Mouse (Mus musculus): ENCODE measurements at regions not wholly inside any gene's neighbourhood (a gene's known extent, or its start where the extent isn't known, plus 50 kb on each side); places are given as distances from the start of the nearest gene placed in this dataset.

DNA sequence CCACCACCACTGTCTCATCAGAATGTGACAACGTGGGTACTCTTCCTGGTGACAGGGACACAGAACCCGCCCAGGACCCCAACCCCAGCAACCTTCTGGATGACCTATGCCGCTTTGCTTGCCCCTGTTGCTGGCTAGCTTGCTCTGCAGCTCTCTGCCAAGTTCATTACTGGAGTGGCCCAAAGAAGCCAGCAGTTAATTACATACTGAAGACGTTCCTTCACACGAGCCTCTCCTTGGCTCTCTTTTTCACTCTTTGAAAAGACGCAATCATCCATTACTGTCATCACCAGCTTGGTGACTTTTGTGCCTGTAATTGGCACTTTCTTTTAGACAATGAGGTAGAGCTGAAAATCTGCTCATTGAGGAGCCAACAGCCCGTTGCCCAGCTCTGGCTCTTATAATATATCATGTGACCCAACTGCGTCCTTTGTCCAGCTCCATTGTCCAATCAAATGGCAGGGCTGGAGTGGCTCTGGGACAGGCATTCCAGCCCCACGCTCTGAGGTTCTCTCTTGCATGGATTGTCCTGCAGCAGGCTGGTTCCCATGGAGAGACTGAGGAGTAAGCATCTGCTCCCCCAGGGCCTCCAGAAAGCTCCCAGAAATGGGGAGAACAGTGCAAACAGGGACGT, 274.4 kb upstream of the Gm10131 start:
- no peak for DNase-seq (ENCODE audit: low spot score in 2 of 2)

DNA sequence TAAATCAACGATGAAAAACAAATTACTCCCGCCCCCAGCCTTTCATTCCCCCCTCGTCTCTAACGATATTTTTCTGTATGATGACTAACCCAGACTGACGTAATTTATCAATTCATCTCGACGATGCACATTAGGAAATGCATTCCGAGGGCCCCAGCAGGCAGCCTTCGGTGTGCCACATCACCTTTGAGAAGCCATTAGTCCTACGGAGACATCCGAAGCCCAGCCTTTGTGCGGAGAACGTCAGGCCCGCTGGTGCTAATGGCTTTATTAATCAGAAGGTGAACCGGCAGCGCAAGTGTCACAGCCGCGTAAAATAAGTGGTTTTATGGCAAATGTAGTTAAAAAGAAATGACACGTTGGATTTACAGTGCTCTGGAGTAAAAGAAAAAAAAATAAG, 269.1 kb upstream of the Gm10131 start:
- DNase-seq (ENCODE audit: low spot score in 2 of 2) = no peak

GRCm38 (mm10) chr8:34377154-34377553, 265.6 kb upstream of the Gm10131 start:
- DNase-seq (ENCODE audit: low spot score in 2 of 2) = no peak

DNA sequence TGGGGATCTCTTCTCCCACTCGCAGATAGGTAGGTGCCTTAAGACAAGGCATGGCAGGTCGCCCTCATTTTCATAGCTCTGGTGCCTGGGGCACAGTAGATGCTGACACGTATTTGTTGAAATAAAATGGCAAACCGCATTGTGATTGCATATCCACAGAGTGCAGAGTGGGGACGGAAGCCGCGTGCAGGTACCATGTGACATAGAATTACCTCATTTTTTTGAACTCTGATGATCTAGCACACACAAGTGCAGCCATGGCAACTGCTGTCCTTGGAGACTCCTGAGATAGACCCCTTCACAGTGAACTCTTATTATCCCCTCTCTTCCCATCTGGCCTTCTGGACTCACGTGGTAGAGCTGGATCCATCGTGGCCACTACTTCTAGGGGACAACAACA, 262.7 kb upstream of the Gm10131 start:
- no peak for DNase-seq (ENCODE audit: low spot score in 2 of 2)

GRCm38 (mm10) chr8:34372666-34372980, 261.1 kb upstream of the Gm10131 start:
- DNase-seq (ENCODE audit: low spot score in 2 of 2) = no peak

DNA sequence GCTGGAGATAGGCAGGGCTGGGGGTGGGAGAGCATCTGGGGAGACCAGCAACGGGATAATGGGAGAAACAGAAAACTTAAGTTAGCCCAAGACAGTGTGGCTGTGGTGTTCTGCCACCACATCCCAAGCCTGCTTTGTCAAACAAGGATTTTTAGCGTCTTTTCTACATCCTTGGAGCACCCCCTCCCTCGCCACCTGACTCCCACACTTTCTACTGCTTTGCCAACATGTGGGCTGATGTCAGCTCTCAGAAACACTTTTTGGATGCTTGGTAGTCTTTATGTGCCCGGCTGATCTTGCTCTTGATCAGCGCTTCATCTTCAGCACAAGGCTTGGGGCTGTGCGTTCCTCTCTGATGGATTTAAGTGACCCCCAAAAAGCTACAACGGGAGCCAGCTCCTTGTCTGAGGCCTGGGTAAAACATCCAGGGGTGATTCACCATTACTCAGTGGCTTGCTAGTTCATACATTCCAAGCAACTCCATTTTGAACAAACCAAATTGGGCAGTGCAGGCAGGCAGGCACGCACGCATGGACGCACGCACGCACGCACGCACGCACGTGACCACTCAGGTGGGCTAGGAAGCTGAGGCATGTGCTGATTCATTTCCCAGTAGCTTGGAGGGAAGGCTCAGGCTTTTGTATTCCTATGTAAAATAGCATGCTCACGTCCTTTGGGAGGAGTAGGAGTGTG, 260.6 kb upstream of the Gm10131 start:
- DNase-seq (ENCODE audit: low spot score in 2 of 2) = peak; percentile 79

DNA sequence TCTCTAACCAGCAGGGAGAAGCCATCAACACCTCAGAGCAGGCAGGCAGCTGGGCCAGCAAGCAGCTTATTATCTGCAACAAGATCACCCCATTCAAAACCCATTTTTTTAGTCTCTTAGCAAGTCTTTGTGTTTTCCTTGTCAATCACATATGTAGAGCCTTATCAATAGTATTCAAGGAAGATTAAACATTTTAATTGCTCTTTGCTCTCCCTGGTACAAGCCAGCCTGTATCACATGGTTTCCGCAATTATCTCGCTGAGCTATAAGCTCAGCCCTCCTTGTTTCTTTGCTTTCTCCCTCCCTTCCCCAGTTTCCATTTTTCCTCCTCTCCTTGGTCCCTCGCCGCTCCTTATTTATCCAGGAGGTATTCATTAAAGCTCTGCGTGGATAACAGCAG, 259.9 kb upstream of the Gm10131 start:
- DNase-seq (ENCODE audit: low spot score in 2 of 2) = no peak

DNA sequence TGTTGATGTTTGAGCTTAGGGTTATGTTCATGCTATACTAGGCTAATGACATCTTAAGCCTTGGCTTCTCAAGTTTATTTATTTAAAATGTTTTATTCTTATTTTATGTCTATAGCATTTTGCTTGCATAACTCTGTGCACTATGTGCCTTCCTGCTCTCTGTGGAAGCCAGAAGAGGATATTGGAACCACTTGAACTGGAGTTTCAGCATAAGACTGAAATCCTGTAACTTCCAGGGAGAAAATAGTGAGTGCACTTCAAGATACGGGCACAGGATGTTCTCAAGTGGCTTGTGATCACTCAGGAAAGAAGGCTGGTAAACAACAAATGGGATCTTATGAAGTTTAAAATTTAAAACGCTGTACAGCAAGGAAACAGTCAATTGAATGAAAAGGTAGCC, 257.0 kb upstream of the Gm10131 start:
- DNase-seq (ENCODE audit: low spot score in 2 of 2) = no peak

GRCm38 (mm10) chr8:34364446-34365035, 253.0 kb upstream of the Gm10131 start:
- no peak for DNase-seq (ENCODE audit: low spot score in 2 of 2)

DNA sequence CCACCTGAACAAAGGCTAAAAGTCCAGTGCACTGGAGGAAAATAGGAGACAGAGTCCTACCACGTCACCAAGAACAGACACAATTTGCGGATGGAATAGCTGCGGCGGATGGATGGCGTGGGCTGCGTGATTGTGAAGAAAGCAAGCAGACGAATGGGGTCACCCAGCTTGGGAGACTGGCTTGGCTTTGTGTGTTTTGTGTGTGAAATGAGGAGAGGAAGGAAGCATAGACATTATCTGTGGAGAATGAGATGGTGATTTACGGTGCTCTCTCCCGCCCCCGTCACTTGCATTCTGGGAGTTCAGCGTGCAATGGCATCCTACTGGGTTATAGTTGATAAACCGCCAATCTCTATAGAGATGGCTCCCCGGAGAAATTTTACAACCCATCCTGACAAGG, 252.1 kb upstream of the Gm10131 start:
- DNase-seq (ENCODE audit: low spot score in 2 of 2) = no peak

GRCm38 (mm10) chr8:34363131-34363530, 251.6 kb upstream of the Gm10131 start:
- DNase-seq (ENCODE audit: low spot score in 2 of 2) = no peak

- DNase-seq (ENCODE audit: low spot score in 2 of 2) = peak in 1 of 2 experiments; percentile 18
Measured at GRCm38 (mm10) chr8:34361377-34361776, 249.8 kb upstream of the Gm10131 start.

DNA sequence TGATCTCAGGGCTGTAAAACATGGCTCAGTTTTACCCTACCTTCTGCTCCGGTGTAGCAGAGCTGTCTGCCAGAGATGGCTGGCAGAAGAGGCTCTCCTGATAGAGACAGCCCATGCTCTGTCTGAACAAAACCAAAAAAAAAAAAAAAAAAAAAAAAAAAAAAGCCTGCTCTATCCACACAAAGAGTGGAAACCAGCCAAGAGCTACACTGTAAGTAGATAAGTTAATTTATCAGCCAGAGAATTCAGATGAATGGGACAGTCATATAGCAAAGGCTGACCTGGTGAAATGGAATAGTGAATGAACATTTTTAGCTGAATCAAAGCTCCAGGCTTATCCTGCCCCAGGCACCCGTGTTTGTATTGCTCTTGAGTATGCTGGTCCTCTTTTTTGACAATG, 248.2 kb upstream of the Gm10131 start:
- DNase-seq (ENCODE audit: low spot score in 2 of 2) = no peak

DNA sequence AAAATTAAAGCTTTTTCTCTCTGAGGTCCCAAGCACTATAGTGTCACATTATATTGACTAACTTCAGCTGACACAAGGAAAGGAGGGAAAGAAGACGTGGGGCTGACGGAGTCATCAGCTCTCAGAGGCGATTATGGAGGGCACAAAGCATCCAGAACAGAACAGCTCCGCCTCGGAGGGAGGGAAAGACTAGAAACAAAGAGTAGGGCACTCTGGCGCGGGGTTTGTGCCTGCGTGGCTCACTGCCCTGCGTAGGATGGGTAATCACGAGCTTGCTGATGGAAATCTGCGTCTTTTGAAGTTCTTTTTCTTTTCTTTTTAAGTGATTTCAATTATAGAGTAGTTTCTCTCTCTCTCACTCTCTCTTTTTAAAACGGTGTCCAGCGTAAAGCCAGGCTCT, 243.5 kb upstream of the Gm10131 start:
- DNase-seq (ENCODE audit: low spot score in 2 of 2) = no peak

DNA sequence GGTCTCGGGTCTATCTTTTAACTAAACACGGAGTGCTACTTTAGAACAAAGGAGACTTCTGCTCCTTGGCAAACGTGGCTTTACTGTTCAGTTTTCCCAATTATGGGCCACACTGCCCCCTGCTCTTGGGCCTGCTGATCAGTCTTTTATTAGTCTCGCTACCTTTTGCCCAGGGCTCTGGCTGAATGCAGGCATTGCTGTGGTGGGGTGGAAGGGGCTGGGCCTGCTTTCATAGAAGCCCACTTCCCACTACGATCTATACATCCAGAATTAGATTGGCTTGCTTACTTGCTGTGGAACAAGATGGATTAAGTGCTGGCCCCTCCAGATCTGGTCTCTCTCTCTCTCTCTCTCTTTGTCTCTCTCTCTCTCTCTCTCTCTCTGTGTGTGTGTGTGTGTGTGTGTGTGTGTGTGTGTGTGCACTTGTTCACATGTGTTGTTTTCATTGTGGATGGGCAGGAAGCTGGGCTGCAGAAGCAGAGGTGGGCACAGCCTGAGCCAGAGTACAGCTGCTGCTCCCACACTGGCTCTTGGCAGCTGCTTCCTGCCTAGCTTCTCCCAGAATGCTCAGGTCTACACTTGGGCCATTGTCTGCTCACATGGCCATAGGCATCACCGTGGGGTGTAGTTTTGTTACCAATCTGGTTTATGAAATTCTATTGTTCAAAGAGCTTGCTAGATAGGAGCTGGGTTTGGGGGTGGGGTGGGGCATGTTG, 241.8 kb upstream of the Gm10131 start:
- no peak for DNase-seq (ENCODE audit: low spot score in 2 of 2)

DNA sequence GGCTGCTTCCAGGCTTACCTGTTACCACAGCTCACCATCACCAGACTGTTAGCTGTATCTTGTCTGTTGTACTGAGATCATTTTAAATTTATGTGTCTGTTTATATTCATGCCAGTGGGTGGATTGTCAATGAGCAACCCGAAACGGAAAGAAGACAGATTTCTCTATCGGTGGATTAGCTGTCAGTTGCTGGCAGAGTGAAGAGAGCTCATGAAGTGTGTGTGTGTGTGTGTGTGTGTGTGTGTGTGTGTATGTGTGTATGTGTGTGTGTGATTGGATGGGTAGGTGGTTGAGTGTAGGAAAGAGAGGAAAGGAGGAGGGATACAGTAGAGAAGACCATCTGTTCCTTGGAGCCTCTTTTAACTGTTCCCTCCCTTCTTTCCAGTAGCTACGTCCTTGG, 223.3 kb upstream of the Gm10131 start:
- peak; percentile 60 to 71 for DNase-seq (ENCODE audit: low spot score in 2 of 2)

DNA sequence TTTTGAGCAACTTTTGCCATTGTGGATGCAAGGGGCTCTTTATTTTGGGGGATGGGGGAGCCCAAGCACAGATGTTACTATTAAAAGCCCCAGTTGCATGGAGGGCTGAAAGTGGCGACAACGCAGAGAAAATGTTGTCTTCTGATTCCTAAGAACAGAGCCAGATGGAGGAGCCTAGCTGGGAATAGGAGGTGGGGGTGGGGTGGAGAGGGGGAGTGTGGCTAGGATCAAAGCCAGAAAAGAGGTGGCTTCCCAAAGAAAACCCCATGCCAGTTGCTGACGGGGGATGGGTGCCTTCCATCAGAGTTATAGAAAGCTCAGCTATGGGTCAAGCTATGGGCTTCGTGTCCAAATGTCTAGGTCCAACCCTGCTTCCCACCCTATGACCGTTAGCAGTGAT, 220.1 kb upstream of the Gm10131 start:
- DNase-seq (ENCODE audit: low spot score in 2 of 2) = no peak

GRCm38 (mm10) chr8:34326614-34326965, 215.1 kb upstream of the Gm10131 start:
- no peak for DNase-seq (ENCODE audit: low spot score in 2 of 2)

DNA sequence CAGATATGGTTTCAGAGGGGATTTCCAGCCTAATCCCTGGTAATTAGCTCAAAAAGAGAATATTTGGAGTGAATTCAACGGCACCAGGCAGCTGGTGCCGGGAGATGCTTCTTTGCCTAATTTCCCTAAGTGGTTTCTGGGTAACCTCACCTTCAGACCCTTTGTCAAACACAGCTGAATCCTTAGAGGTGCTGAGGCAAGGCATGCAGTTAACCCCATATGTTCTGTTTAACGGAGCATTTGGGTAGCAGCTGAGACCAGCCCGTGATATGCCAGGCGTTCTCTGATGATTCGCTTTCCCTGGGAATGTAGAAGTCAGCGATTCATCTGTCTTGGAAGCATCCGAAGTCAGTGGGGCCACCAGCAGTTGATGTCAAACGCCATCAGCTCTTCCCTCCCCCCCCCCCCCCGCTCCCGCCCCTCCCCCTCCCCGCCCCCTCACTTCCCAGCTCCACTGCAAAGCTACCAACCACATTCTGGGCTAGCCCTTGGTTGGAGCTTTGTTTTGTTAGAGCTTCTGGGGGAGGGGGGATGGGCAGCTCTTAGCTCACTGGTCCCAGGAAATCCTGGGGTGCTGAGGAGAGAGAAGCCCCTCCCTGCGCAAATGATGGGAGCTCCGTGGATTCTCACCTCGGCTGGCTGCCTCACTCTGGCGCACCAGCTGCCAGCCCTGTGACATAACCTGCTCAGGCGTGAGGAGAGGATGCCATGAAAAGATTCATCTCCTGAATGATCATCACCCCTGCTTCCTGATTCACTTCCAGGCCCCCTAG, 214.5 kb upstream of the Gm10131 start:
- peak; percentile 40 to 43 for DNase-seq (ENCODE audit: low spot score in 2 of 2)

DNA sequence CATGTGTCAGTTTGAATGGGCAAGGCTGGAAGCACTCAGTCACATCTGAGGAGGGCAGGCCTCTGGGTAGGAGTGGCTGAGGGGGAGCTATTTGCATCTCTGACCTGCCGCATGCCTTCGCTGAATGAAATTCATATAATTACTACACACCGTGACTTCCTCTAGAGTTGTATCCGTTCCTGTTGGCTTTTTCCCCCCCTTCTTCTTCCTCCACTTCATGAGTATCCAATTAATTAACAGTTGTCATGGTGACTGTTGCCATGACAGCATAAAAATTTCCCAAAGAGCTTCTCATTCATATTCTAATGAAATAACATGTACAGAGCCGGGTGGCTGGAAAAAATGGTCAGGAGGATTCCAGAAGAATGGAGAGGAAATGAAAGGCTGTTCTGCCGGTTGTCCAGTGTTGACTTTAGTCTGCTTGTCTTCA, 208.6 kb upstream of the Gm10131 start:
- DNase-seq (ENCODE audit: low spot score in 2 of 2) = peak; percentile 54 to 82

- DNase-seq (ENCODE audit: low spot score in 2 of 2) = no peak
Measured at GRCm38 (mm10) chr8:34319719-34320118, 208.2 kb upstream of the Gm10131 start.

GRCm38 (mm10) chr8:34315233-34315632, 203.7 kb upstream of the Gm10131 start:
- no peak for DNase-seq (ENCODE audit: low spot score in 2 of 2)

Measured in right cerebral cortex, adult 2 months (tissue).